In the genomic region with DNA sequence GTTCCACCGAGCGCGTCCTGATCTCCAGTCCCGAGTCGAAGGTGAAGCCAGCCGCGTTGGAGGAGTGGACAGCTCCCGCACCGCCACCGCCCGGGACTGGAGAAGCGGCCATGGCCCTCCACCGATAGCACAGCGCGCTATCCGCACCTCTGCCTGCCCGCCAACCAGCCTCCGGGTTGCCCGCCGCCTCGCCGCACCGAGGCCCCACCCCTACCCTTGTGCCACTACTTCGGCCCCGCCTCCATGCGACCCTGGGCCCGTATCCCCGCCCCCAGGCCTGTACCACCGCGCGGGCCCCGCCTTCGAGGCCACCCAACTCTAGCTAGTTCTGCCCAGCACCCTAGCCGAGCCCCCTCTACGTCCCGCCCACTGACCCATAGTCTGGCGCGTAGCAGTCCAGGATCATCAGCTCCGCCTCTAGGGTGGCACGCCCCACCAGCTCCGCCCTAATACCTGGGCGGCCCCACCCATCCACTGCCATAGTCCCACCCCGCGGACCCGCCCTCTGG, we compare ENCODE assay signal across 8 mouse cellular contexts. TPM values are rescaled to one million over a fixed set of nuclear protein-coding genes. Genes with fewer than 3 reads are reported as not detected.
DNase-seq lines count a peak whose midpoint lies in the region; ATAC-seq and TF ChIP-seq lines count a peak whose summit lies in the region.

A gene (minus strand): TSS at position 186 of the 509 bp plus-strand sequence.

- H3K4me3 ChIP-seq in gastrocnemius, adult 2 months, result peak within 1 kb of the TSS; percentile 88
- peak within 1 kb of the TSS; percentile 93 for H3K4me3 ChIP-seq in hindbrain, embryonic 16.5 days (ENCODE audit: low read length)

- H3K4me2 ChIP-seq in hindbrain, embryonic 16.5 days (ENCODE audit: low read length), result peak within 1 kb of the TSS; percentile 90

- TF ChIP-seq CTCF in gastrocnemius, adult 2 months (IDR thresholded peaks at IDR 0.05), result no peak

- peak within 1 kb of the TSS; percentile 92 for H3K9ac ChIP-seq in hindbrain, embryonic 16.5 days (ENCODE audit: low read depth, low read length)

- WGBS in hindbrain, embryonic 16.5 days, result 0% methylated on average over 44 of the region's 45 CpGs

- peaks cover 11% of the 10 kb centered on the region for H3K4me1 ChIP-seq in hindbrain, embryonic 16.5 days (ENCODE audit: control insufficient read depth, insufficient read depth, low read depth, low read length)

- H3K27me3 ChIP-seq in hindbrain, embryonic 16.5 days (replicated peaks; ENCODE audit: control insufficient read depth, insufficient read depth, low read length), result no peaks in the 10 kb centered on the region

- intact Hi-C loops in gastrocnemius, adult 2 months (cut with DNase I), result no loop called here

- peak within 1 kb of the TSS; percentile 91 for H3K27ac ChIP-seq in gastrocnemius, adult 2 months
- peak within 1 kb of the TSS; percentile 89 for H3K27ac ChIP-seq in hindbrain, embryonic 16.5 days (ENCODE audit: low read depth, low read length)

- H3K36me3 ChIP-seq in hindbrain, embryonic 16.5 days (ENCODE audit: control insufficient read depth, insufficient read depth, low read length), result no peaks in the 10 kb centered on the region

- no peaks in the 10 kb centered on the region for H3K9me3 ChIP-seq in hindbrain, embryonic 16.5 days (ENCODE audit: control insufficient read depth, low read length)

- ATAC-seq in hindbrain, embryonic 16.5 days, result peak; percentile 97

- peak; percentile 95 for DNase-seq in ZHBTc4 (ENCODE audit: low read depth, low spot score)
- peak; percentile 75 to 84 for DNase-seq in cerebellum, postnatal 4 days (ENCODE audit: low spot score in 2 of 2)
- peak; percentile 94 for DNase-seq in gastrocnemius, adult 2 months
- DNase-seq in left cerebral cortex, adult 11 months (ENCODE audit: low spot score), result peak; percentile 83
- DNase-seq in lung, postnatal 36 days, result peak; percentile 95
- DNase-seq in retina, postnatal 1 day, result peak; percentile 94
- DNase-seq in thymus, postnatal 4 days, result peak; percentile 87

RNA-seq across cellular contexts. Expression of the gene that starts here (rescaled TPM):
- 10 to 100 TPM in 1 of 2 experiments, 1 to 10 TPM in 1; 9.0 to 12.6 TPM for total RNA-seq in gastrocnemius, adult 2 months (2021)
- 13.7 and 14.6 TPM in 2 replicates for polyA plus RNA-seq in hindbrain, embryonic 16.5 days (2015; fragmentation: Nextera tagmentation; extraction: Ambion mirVana)

Comparison
In these comparisons a context has a peak if more than half of its experiments do, and no peak if none do; other contexts are left out.
1. Peak in every context shown above with its lines: DNase-seq, ATAC-seq, H3K4me3 ChIP-seq and H3K27ac ChIP-seq.